Mouse (Mus musculus) neural tube, embryonic 14.5 days (tissue): ENCODE data around the gene Eif2b5. TPM values are rescaled to one million over a fixed set of nuclear protein-coding genes. Genes with fewer than 3 reads are reported as not detected.

Source experiments
- ATAC-seq: fragments of 200-750 bp; cut with Nextera tagmentation; 2 replicates; pipeline ENCODE4 v1.8.0; 2017; ENCODE audit warnings: low read depth, mild to moderate bottlenecking, moderate TSS enrichment, moderate library complexity
- H3K27ac ChIP-seq: fragments of 300-500 bp; sonication (generic); 2 replicates; pipeline ENCODE4 v1.5.1; 2014; ENCODE audit warnings: low read depth, mild to moderate bottlenecking, control low read depth, low read length, moderate library complexity, mixed read lengths
- H3K27me3 ChIP-seq: fragments of 300-500 bp; sonication (generic); 2 replicates; pipeline ENCODE4 v1.6.1; 2014; ENCODE audit warnings: low read length; ENCODE audit not compliant: control insufficient read depth, insufficient read depth
- H3K36me3 ChIP-seq: fragments of 300-500 bp; sonication (generic); 2 replicates; pipeline ENCODE4 v1.6.1; 2014; ENCODE audit warnings: low read length, mixed read lengths; ENCODE audit not compliant: control insufficient read depth, insufficient read depth
- H3K4me1 ChIP-seq: fragments of 300-500 bp; sonication (generic); 2 replicates; pipeline ENCODE4 v1.6.1; 2014; ENCODE audit warnings: low read length; ENCODE audit not compliant: control insufficient read depth, insufficient read depth
- H3K4me2 ChIP-seq: fragments of 300-500 bp; sonication (generic); 2 replicates; pipeline ENCODE4 v1.6.1; 2014; ENCODE audit warnings: mild to moderate bottlenecking, low read depth, low read length, control low read depth
- H3K4me3 ChIP-seq: fragments of 300-500 bp; sonication (generic); 2 replicates; pipeline ENCODE4 v1.5.1; 2014; ENCODE audit warnings: low read depth, low read length, control low read depth, mixed read lengths
- H3K9ac ChIP-seq: fragments of 300-500 bp; sonication (generic); replicated peaks from 2 replicates; pipeline ENCODE4 v1.6.1; 2014; ENCODE audit warnings: low read depth, mild to moderate bottlenecking, control low read depth, low read length, mixed read lengths
- H3K9me3 ChIP-seq: fragments of 300-500 bp; sonication (generic); 2 replicates; pipeline ENCODE4 v1.6.1; 2016; ENCODE audit warnings: low read length; ENCODE audit not compliant: control insufficient read depth
- WGBS: fragments of 180-500 bp; shearing (Covaris S2); extraction: QIAGEN DNeasy Blood & Tissue Kit; methylation state at CpG from one replicate; pipeline ENCODE4 v1.1.7; 2014; 5-methylcytosine and 5-hydroxymethylcytosine counted together
- polyA plus RNA-seq: library from polyadenylated mRNA; unstranded; fragments of >200 nt; fragmentation: Nextera tagmentation; extraction: Ambion mirVana; gene quantifications from 2 replicates; pipeline ENCODE4 v1.2.1, GENCODE M21; 2014

Eif2b5 gene
- polyA plus RNA-seq, 1 experiment from 2014 or later = 84.9 TPM

- H3K9ac ChIP-seq = peak overlapping the region; percentile 95
- no peaks in the 10 kb centered on the region for H3K9me3 ChIP-seq
- peak overlapping the region; percentile 96 for H3K4me3 ChIP-seq
- 4% methylated on average over 6 of the region's 6 CpGs for WGBS
- no peaks in the 10 kb centered on the region for H3K27me3 ChIP-seq
- H3K4me1 ChIP-seq = peaks cover 13% of the 10 kb centered on the region
- H3K36me3 ChIP-seq = peaks cover 5% of the 10 kb centered on the region
- H3K4me2 ChIP-seq = peak overlapping the region; percentile 81
- peak; percentile 44 for ATAC-seq
- H3K27ac ChIP-seq = peak overlapping the region; percentile 88
Observed at GRCm38 (mm10) chr16:20517701-20518374, 19.2 kb downstream of the Eif2b5 start.

GRCm38 (mm10) chr16:20523886-20524285 is 25.3 kb downstream of the Eif2b5 start:
- no peak overlapping the region for H3K9ac ChIP-seq
- no peak for ATAC-seq
- H3K27ac ChIP-seq = no peak overlapping the region

DNA sequence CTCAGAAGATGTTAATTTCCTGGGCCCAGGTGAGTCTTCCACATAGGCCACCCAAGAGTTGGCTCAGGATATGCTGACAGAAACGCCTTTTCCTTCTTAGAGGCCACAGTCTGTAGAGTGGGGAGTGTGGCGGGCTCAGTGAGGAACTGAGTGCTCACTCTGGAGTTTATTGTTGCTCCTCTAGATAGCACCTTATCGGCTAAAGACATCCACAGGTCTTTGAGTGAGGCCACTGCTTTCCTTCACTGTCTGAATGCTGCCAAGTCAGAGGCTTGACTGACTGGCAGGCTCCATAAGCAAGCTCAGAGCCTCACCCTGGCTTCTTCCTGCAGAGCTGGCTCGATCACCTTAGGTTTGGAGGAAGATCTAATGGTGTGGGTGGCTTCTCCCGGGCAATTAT is 30.2 kb downstream of the Eif2b5 start:
- ATAC-seq = no peak
- 95% methylated on average over 5 of the region's 5 CpGs for WGBS

More at GRCm38 (mm10) chr16:20523886-20524285, 25.3 kb downstream of the Eif2b5 start:
- Histone ChIP-seq H3K4me1 (peaks cover 4% of the 10 kb centered on the region), H3K4me3 (no peak overlapping the region), H3K36me3 (peaks cover 58% of the 10 kb centered on the region), H3K4me2 (no peak overlapping the region), H3K27me3 (no peaks in the 10 kb centered on the region), H3K9me3 (no peaks in the 10 kb centered on the region)
- WGBS = 85% methylated on average over 10 of the region's 10 CpGs

GRCm38 (mm10) chr16:20529375-20529774 is 30.8 kb downstream of the Eif2b5 start:
- H3K9ac ChIP-seq = no peak overlapping the region
- no peak overlapping the region for H3K4me2 ChIP-seq
- H3K4me3 ChIP-seq = no peak overlapping the region
- peaks cover 72% of the 10 kb centered on the region for H3K36me3 ChIP-seq
- H3K9me3 ChIP-seq = no peaks in the 10 kb centered on the region
- no peak overlapping the region for H3K27ac ChIP-seq
- no peaks in the 10 kb centered on the region for H3K27me3 ChIP-seq
- no peaks in the 10 kb centered on the region for H3K4me1 ChIP-seq
- 53% methylated on average over 1 of the region's 1 CpGs for WGBS
- no peak for ATAC-seq

More for the DNA sequence above, 30.2 kb downstream of the Eif2b5 start:
- Histone ChIP-seq H3K36me3 (peaks cover 78% of the 10 kb centered on the region), H3K4me1 (no peaks in the 10 kb centered on the region), H3K27ac (no peak overlapping the region), H3K9ac (no peak overlapping the region), H3K9me3 (no peaks in the 10 kb centered on the region), H3K4me3 (no peak overlapping the region), H3K27me3 (no peaks in the 10 kb centered on the region), H3K4me2 (no peak overlapping the region)

DNA sequence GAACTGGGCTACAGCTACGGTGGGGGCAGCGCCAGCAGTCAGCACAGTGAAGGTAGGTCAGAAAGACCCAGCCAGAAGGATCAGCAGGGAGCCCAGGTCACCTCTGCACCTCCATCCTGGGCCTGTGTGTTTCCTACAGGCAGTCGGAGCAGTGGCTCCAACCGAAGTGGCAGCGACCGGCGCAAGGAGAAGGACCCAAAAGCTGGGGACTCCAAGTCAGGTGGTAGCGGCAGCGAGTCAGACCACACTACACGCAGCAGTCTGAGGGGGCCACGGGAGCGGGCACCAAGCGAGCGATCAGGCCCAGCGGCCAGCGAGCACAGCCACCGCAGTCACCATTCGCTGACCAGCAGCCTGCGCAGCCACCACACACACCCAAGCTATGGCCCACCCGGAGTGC is 32.3 kb downstream of the Eif2b5 start:
- Histone ChIP-seq H3K4me1 (no peaks in the 10 kb centered on the region), H3K27ac (no peak overlapping the region), H3K9me3 (no peaks in the 10 kb centered on the region), H3K4me2 (no peak overlapping the region), H3K9ac (no peak overlapping the region), H3K4me3 (no peak overlapping the region), H3K36me3 (peaks cover 60% of the 10 kb centered on the region), H3K27me3 (no peaks in the 10 kb centered on the region)
- WGBS = 96% methylated on average over 20 of the region's 20 CpGs
- no peak for ATAC-seq

DNA sequence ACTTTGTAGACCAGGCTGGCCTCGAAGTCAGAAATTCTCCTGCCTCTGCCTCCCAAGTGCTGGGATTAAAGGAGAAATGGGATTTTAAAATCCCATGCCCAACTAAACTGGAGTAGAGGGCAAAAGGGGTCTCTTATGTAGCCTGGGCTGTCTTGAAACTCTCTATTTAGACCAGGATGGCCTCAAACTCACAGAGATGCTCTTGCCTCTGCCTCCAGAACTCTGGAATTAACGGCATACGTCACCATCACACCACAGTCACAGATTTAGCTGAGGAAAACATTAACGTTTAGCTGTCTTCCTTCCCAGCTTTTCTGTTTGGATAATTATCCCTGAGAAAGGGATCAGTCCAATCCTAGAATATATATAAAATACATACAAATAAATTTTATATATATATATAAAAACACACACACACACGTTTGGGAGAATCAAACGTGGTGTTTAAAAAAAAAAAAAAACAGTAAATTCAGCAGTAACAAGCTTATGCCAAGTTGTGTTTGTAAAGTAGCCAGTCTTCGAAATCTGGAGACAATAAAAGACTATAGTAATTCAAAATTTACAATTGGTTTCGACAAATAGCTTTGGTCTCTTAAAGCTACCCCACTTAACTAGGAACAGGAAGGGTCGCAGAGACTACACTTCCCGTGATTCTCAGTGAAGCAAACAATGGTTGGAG is 36.1 kb downstream of the Eif2b5 start:
- Histone ChIP-seq H3K27ac (no peak overlapping the region), H3K4me2 (no peak overlapping the region), H3K9ac (no peak overlapping the region), H3K36me3 (peaks cover 52% of the 10 kb centered on the region), H3K27me3 (no peaks in the 10 kb centered on the region), H3K4me1 (peaks cover 26% of the 10 kb centered on the region), H3K4me3 (no peak overlapping the region), H3K9me3 (no peaks in the 10 kb centered on the region)
- WGBS = 48% methylated on average over 10 of the region's 10 CpGs
- ATAC-seq = no peak

DNA sequence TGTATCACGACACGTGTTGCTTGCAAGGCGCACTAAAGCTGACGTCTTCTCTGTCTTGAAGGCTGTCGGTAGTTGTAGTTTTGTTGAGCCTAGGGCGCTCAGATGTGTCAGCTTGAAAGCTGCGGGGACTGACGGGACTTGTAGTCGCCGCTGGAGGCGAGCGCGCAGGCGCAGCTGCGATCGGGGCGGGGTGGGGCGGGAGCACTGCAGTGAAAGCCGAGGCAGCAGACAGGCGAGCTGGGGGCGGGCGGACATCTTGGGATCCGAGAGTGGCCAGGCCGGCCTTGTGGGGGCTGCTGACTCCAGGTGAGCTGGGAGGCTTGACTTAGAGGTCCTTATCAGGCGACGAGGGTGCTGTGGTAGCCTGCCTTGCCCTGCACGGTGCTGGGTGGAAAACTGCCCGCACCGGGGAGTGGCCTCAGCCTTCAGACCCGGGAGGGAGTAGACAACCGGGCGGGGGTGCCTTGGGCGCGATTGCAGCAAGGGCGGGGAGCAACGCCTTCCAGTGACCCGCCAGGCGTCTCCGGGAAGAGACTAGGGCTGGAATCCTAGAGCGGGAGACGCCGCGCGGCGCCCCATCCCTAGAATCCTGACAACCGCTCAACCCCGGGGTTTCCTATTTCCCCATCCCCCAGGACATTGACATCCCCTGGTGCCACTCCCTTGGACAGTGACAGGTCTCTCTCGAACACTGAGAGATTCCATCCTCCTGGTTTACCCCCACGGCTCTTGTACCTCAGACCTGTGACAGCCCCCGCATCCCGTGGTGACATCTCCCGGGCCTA is 36.9 kb downstream of the Eif2b5 start, which contains the start of gene Ap2m1:
Gene Ap2m1 (plus strand): TSS at position 183 of the 785 bp plus-strand sequence.
- peak; percentile 98 for ATAC-seq
- Histone ChIP-seq H3K27me3 (no peaks in the 10 kb centered on the region), H3K9ac (peak within 1 kb of the TSS; percentile 94), H3K27ac (peak within 1 kb of the TSS; percentile 85), H3K4me1 (peaks cover 26% of the 10 kb centered on the region), H3K4me2 (peak within 1 kb of the TSS; percentile 69), H3K9me3 (no peaks in the 10 kb centered on the region), H3K4me3 (peak within 1 kb of the TSS; percentile 75), H3K36me3 (peaks cover 50% of the 10 kb centered on the region)
- under 1% methylated on average over 50 of the region's 52 CpGs for WGBS

- Histone ChIP-seq H3K27me3 (no peaks in the 10 kb centered on the region), H3K4me3 (peak overlapping the region; percentile 75), H3K9me3 (no peaks in the 10 kb centered on the region), H3K9ac (peak overlapping the region; percentile 94), H3K4me1 (peaks cover 26% of the 10 kb centered on the region), H3K27ac (peak overlapping the region; percentile 85; the same call in 1 of the 2 replicates), H3K36me3 (peaks cover 49% of the 10 kb centered on the region), H3K4me2 (peak overlapping the region; percentile 69)
- 44% methylated on average over 9 of the region's 9 CpGs for WGBS
- ATAC-seq = no peak; the same call in 1 of the 2 replicates
Observed at GRCm38 (mm10) chr16:20536081-20536665, 37.6 kb downstream of the Eif2b5 start.
